Mouse (Mus musculus): ENCODE data around the gene Prim1.

- TF ChIP-seq EP300 (IDR thresholded peaks at IDR 0.05; ENCODE audit: low read depth) (no peak), CTCF (IDR thresholded peaks at IDR 0.05; ENCODE audit: low read depth) (no peak)
These were observed 38.0 kb downstream of the Prim1 start for GRCm38 (mm10) chr10:128053001-128053400.

Measured in liver, embryonic 14.5 days (tissue).